23 mouse cellular contexts compared by ENCODE assay signal in genomic region chrX:78553399-78553798, GRCm38 (mm10).
"Had no signal": no experiment of that assay in that cellular context is flagged by ENCODE, and none has a peak within 500 bp of the region (broad histone marks: within the 10 kb centered on the region; RNA-seq: fewer than 3 reads in every experiment).

No protein-coding gene starts in this region.

- H3K27ac ChIP-seq: gastrocnemius, adult 2 months; heart, embryonic 10.5 days; hindbrain, embryonic 13.5 days; hindbrain, embryonic 15.5 days; hindbrain, postnatal 0 days; kidney, embryonic 15.5 days; kidney, postnatal 0 days; left cerebral cortex, adult 2 months; limb, embryonic 10.5 days; limb, embryonic 12.5 days had no signal

- ATAC-seq: hindbrain, postnatal 0 days; intestine, embryonic 16.5 days had no signal

- H3K9ac ChIP-seq: heart, embryonic 12.5 days; hindbrain, embryonic 13.5 days; hindbrain, embryonic 15.5 days; kidney, embryonic 15.5 days; limb, embryonic 12.5 days had no signal

- H3K4me3 ChIP-seq: gastrocnemius, adult 2 months; heart, embryonic 10.5 days; heart, embryonic 12.5 days; hindbrain, embryonic 13.5 days; hindbrain, embryonic 15.5 days; kidney, embryonic 15.5 days; left cerebral cortex, adult 2 months; limb, embryonic 10.5 days; limb, embryonic 12.5 days had no signal

- H3K9me3 ChIP-seq: heart, embryonic 10.5 days; heart, embryonic 12.5 days; hindbrain, embryonic 13.5 days; hindbrain, embryonic 15.5 days; kidney, embryonic 15.5 days; limb, embryonic 10.5 days; limb, embryonic 12.5 days had no signal

- H3K4me1 ChIP-seq: heart, embryonic 10.5 days; heart, embryonic 12.5 days; hindbrain, embryonic 13.5 days; hindbrain, embryonic 15.5 days; kidney, embryonic 15.5 days; limb, embryonic 10.5 days; limb, embryonic 12.5 days had no signal

- H3K27me3 ChIP-seq: heart, embryonic 12.5 days; hindbrain, embryonic 13.5 days; hindbrain, embryonic 15.5 days; kidney, embryonic 15.5 days; limb, embryonic 12.5 days had no signal

- H3K36me3 ChIP-seq: heart, embryonic 10.5 days; heart, embryonic 12.5 days; hindbrain, embryonic 13.5 days; hindbrain, embryonic 15.5 days; kidney, embryonic 15.5 days; limb, embryonic 10.5 days; limb, embryonic 12.5 days had no signal

- H3K4me2 ChIP-seq: heart, embryonic 12.5 days; hindbrain, embryonic 13.5 days; hindbrain, embryonic 15.5 days; kidney, embryonic 15.5 days; limb, embryonic 12.5 days had no signal

- DNase-seq: gastrocnemius, adult 2 months; gastrocnemius, postnatal 10 days; gastrocnemius, postnatal 25 days; heart, adult 18-20 months; heart, postnatal 10 days; heart, postnatal 36 days; kidney, adult 11 months; kidney, adult 2 months; kidney, adult 9 months; kidney, postnatal 14 days; kidney, postnatal 36 days; layer of hippocampus, adult 9-11 months had no signal
